Mouse (Mus musculus): ENCODE results near the gene Diras1. TPM values are rescaled to one million over a fixed set of nuclear protein-coding genes. Genes with fewer than 3 reads are reported as not detected.

The Diras1 gene
- total and polyA plus RNA-seq, 3 experiments = not detected

- Histone ChIP-seq H3K4me3 (replicated peaks in 1 of 3; ENCODE audit: low read depth in 2 of 3, low read length in 2 of 3, poor library complexity in 1 of 3) (no peak overlapping the region), H3K4me1 (ENCODE audit: control insufficient read depth in 1 of 2, insufficient read depth in 2 of 2) (peaks cover 0 to 15% of the 10 kb centered on the region in 2 experiments; a peak in 2 of 4 replicates), H3K36me3 (replicated peaks in 1 of 2; ENCODE audit: control insufficient read depth in 1 of 2, insufficient read depth in 1 of 2, low read length in 1 of 2) (peaks cover 58 to 99% of the 10 kb centered on the region in 2 experiments), H3K4me2 (ENCODE audit: insufficient read depth, low read depth, poor library complexity, severe bottlenecking) (no peak overlapping the region), H3K9me3 (replicated peaks; ENCODE audit: low read length) (no peaks in the 10 kb centered on the region), H3K27ac (ENCODE audit: insufficient read depth, low read depth) (no peak overlapping the region), H3K79me2 (replicated peaks; ENCODE audit: control insufficient read depth, extremely low read depth, insufficient read depth, poor library complexity, severe bottlenecking) (peaks cover 34% of the 10 kb centered on the region), H3K27me3 (replicated peaks) (no peaks in the 10 kb centered on the region), H3K9ac (ENCODE audit: insufficient read depth, low read depth) (no peak overlapping the region)
- TF ChIP-seq USF2 (conservative IDR thresholded peaks at IDR 0.05; ENCODE audit: low read depth, low read length) = no peak
- TF ChIP-seq RCOR1 (conservative IDR thresholded peaks at IDR 0.05; ENCODE audit: low read depth, low read length) = no peak
- no peak for TF ChIP-seq JUND (conservative IDR thresholded peaks at IDR 0.05; ENCODE audit: low read depth, low read length)
- TF ChIP-seq ZC3H11A (IDR thresholded peaks at IDR 0.05; ENCODE audit: low read depth, low read length) = no peak
- TF ChIP-seq POLR2AphosphoS2 (IDR thresholded peaks at IDR 0.05; ENCODE audit: low read depth, low read length) = no peak
- TF ChIP-seq MYC (IDR thresholded peaks at IDR 0.05; ENCODE audit: low read depth, low read length) = no peak
- no peak for TF ChIP-seq SMC3 (IDR thresholded peaks at IDR 0.05; ENCODE audit: low read depth, low read length)
- no peak for TF ChIP-seq GABPA (IDR thresholded peaks at IDR 0.05; ENCODE audit: insufficient replicate concordance, low read depth, low read length)
- no peak for TF ChIP-seq RAD21 (IDR thresholded peaks at IDR 0.05; ENCODE audit: low read depth, low read length)
- dilution Hi-C loops (cut with MboI; ENCODE audit: extremely low pct_ligation_motif_present, extremely low pct_unique_long_range_greater_than_20kb, low sequenced_read_pairs) (no loop called here), in situ Hi-C loops (cut with MboI; ENCODE audit: low pct_ligation_motif_present, low pct_unique_long_range_greater_than_20kb, low sequenced_read_pairs) (no loop called here)
- DNase-seq (ENCODE audit: extremely low read depth) = no peak
Observed at GRCm38 (mm10) chr10:81052577-81052976, 27.1 kb upstream of the Diras1 start.

- H3K4me1 ChIP-seq (ENCODE audit: control insufficient read depth in 1 of 2, insufficient read depth in 2 of 2) = 0 out of 4 replicates have a peak, but pooled peaks cover 0 to under 1% of the 10 kb centered on the region in 2 experiments
- dilution Hi-C loops (cut with MboI; ENCODE audit: extremely low pct_ligation_motif_present, extremely low pct_unique_long_range_greater_than_20kb, low sequenced_read_pairs) (no loop called here), in situ Hi-C loops (cut with MboI; ENCODE audit: low pct_ligation_motif_present, low pct_unique_long_range_greater_than_20kb, low sequenced_read_pairs) (no loop called here)
- H3K27ac ChIP-seq (ENCODE audit: insufficient read depth, low read depth) = no peak overlapping the region
- no peak overlapping the region for H3K4me2 ChIP-seq (ENCODE audit: insufficient read depth, low read depth, poor library complexity, severe bottlenecking)
- H3K9ac ChIP-seq (ENCODE audit: insufficient read depth, low read depth) = no peak overlapping the region
- peaks cover 23% of the 10 kb centered on the region for H3K79me2 ChIP-seq (replicated peaks; ENCODE audit: control insufficient read depth, extremely low read depth, insufficient read depth, poor library complexity, severe bottlenecking)
- TF ChIP-seq KAT2A (IDR thresholded peaks at IDR 0.05; ENCODE audit: insufficient replicate concordance, low read length) (no peak), PAX5 (IDR thresholded peaks at IDR 0.05; ENCODE audit: low read length) (no peak), CHD1 (IDR thresholded peaks at IDR 0.05; ENCODE audit: low read depth, low read length) (no peak), MAFK (IDR thresholded peaks at IDR 0.05; ENCODE audit: insufficient replicate concordance, low read length) (no peak), MAX (IDR thresholded peaks at IDR 0.05; ENCODE audit: low read length) (no peak), MYC (IDR thresholded peaks at IDR 0.05; ENCODE audit: low read depth, low read length) (no peak), HCFC1 (IDR thresholded peaks at IDR 0.05; ENCODE audit: low read depth, low read length) (no peak)
- H3K4me3 ChIP-seq (replicated peaks in 1 of 3; ENCODE audit: low read depth in 2 of 3, low read length in 2 of 3, poor library complexity in 1 of 3) = no peak overlapping the region
- no peaks in the 10 kb centered on the region for H3K27me3 ChIP-seq (replicated peaks)
- no peaks in the 10 kb centered on the region for H3K9me3 ChIP-seq (replicated peaks; ENCODE audit: low read length)
- DNase-seq (ENCODE audit: extremely low read depth) = no peak
- H3K36me3 ChIP-seq (replicated peaks in 1 of 2; ENCODE audit: control insufficient read depth in 1 of 2, insufficient read depth in 1 of 2, low read length in 1 of 2) = peaks cover 71 to 98% of the 10 kb centered on the region in 2 experiments
Observed at GRCm38 (mm10) chr10:81051133-81051532, 25.7 kb upstream of the Diras1 start.
